Mouse (Mus musculus) forebrain, embryonic 16.5 days (tissue): ENCODE data around the gene Gcm1. TPM values are rescaled to one million over a fixed set of nuclear protein-coding genes. Genes with fewer than 3 reads are reported as not detected.

ENCODE experiments used
- ATAC-seq: fragments of 200-750 bp; cut with Nextera tagmentation; 2 replicates; pipeline ENCODE4 v1.8.0; 2017; ENCODE audit warnings: mild to moderate bottlenecking, moderate library complexity
- H3K27ac ChIP-seq: fragments of 300-500 bp; sonication (generic); 2 replicates; pipeline ENCODE4 v1.5.1; 2014; ENCODE audit warnings: low read length, control low read depth
- H3K27me3 ChIP-seq: fragments of 300-500 bp; sonication (generic); replicated peaks from 2 replicates; pipeline ENCODE4 v1.6.1; 2014; ENCODE audit warnings: low read length; ENCODE audit not compliant: control insufficient read depth, insufficient read depth
- H3K36me3 ChIP-seq: fragments of 300-500 bp; sonication (generic); 2 replicates; pipeline ENCODE4 v1.6.1; 2014; ENCODE audit not compliant: control insufficient read depth, insufficient read depth
- H3K4me1 ChIP-seq: fragments of 300-500 bp; sonication (generic); replicated peaks from 2 replicates; pipeline ENCODE4 v1.6.1; 2014; ENCODE audit warnings: low read length; ENCODE audit not compliant: control insufficient read depth, insufficient read depth
- H3K4me2 ChIP-seq: fragments of 300-500 bp; sonication (generic); 2 replicates; pipeline ENCODE4 v1.6.1; 2014; ENCODE audit warnings: mild to moderate bottlenecking, low read length, control low read depth
- H3K4me3 ChIP-seq: fragments of 300-500 bp; sonication (generic); replicated peaks from 2 replicates; pipeline ENCODE4 v1.5.1; 2014; ENCODE audit warnings: mild to moderate bottlenecking, low read length, control low read depth
- H3K9ac ChIP-seq: fragments of 300-500 bp; sonication (generic); replicated peaks from 2 replicates; pipeline ENCODE4 v1.6.1; 2014; ENCODE audit warnings: low read depth, low read length, control low read depth
- H3K9me3 ChIP-seq: fragments of 300-500 bp; sonication (generic); 2 replicates; pipeline ENCODE4 v1.6.1; 2016; ENCODE audit warnings: low read length; ENCODE audit not compliant: control insufficient read depth
- WGBS: fragments of 180-500 bp; shearing (Covaris S2); extraction: QIAGEN DNeasy Blood & Tissue Kit; methylation state at CpG from one replicate; pipeline ENCODE4 v1.1.7; 2014; 5-methylcytosine and 5-hydroxymethylcytosine counted together
- polyA plus RNA-seq: library from polyadenylated mRNA; unstranded; fragments of >200 nt; fragmentation: Nextera tagmentation; extraction: Ambion mirVana; gene quantifications from 2 replicates; pipeline ENCODE4 v1.2.1, GENCODE M21; 2015

Gcm1 gene
- polyA plus RNA-seq, 1 experiment from 2014 or later = not detected

- H3K4me1 ChIP-seq = no peaks in the 10 kb centered on the region
- H3K9me3 ChIP-seq = no peaks in the 10 kb centered on the region
- no peak overlapping the region for H3K4me2 ChIP-seq
- no peaks in the 10 kb centered on the region for H3K27me3 ChIP-seq
- H3K36me3 ChIP-seq = peaks cover 26% of the 10 kb centered on the region
- H3K4me3 ChIP-seq = no peak overlapping the region
- 91% methylated on average over 9 of the region's 9 CpGs for WGBS
- no peak overlapping the region for H3K27ac ChIP-seq
- H3K9ac ChIP-seq = no peak overlapping the region
- ATAC-seq = no peak
Measured at GRCm38 (mm10) chr9:78087751-78088150, 36.0 kb downstream of the Gcm1 start.

GRCm38 (mm10) chr9:78088521-78088920 lies 36.8 kb downstream of the Gcm1 start:
- Histone ChIP-seq H3K4me1 (no peaks in the 10 kb centered on the region), H3K27me3 (no peaks in the 10 kb centered on the region), H3K9me3 (no peaks in the 10 kb centered on the region), H3K36me3 (peaks cover 28% of the 10 kb centered on the region), H3K4me2 (no peak overlapping the region), H3K9ac (no peak overlapping the region), H3K4me3 (no peak overlapping the region), H3K27ac (no peak overlapping the region)
- WGBS = 68% methylated on average over 4 of the region's 4 CpGs
- ATAC-seq = no peak

- WGBS = 89% methylated on average over 7 of the region's 7 CpGs
- Histone ChIP-seq H3K36me3 (peaks cover 26% of the 10 kb centered on the region), H3K9me3 (no peaks in the 10 kb centered on the region), H3K9ac (no peak overlapping the region), H3K4me3 (no peak overlapping the region), H3K27me3 (no peaks in the 10 kb centered on the region), H3K27ac (no peak overlapping the region), H3K4me1 (no peaks in the 10 kb centered on the region), H3K4me2 (no peak overlapping the region)
- no peak for ATAC-seq
Measured at GRCm38 (mm10) chr9:78088971-78089370, 37.2 kb downstream of the Gcm1 start.

GRCm38 (mm10) chr9:78089906-78090305 lies 38.2 kb downstream of the Gcm1 start:
- no peak overlapping the region for H3K4me2 ChIP-seq
- no peak for ATAC-seq
- H3K4me1 ChIP-seq = no peaks in the 10 kb centered on the region
- H3K9ac ChIP-seq = no peak overlapping the region
- no peak overlapping the region for H3K4me3 ChIP-seq
- 89% methylated on average over 1 of the region's 1 CpGs for WGBS
- H3K9me3 ChIP-seq = no peaks in the 10 kb centered on the region
- H3K36me3 ChIP-seq = peaks cover 18% of the 10 kb centered on the region
- no peaks in the 10 kb centered on the region for H3K27me3 ChIP-seq
- H3K27ac ChIP-seq = no peak overlapping the region

GRCm38 (mm10) chr9:78090596-78090995 lies 38.9 kb downstream of the Gcm1 start:
- 94% methylated on average over 3 of the region's 3 CpGs for WGBS
- no peak overlapping the region for H3K27ac ChIP-seq
- ATAC-seq = no peak
- H3K4me2 ChIP-seq = no peak overlapping the region
- H3K9ac ChIP-seq = no peak overlapping the region
- no peaks in the 10 kb centered on the region for H3K27me3 ChIP-seq
- no peaks in the 10 kb centered on the region for H3K4me1 ChIP-seq
- H3K36me3 ChIP-seq = peaks cover 21% of the 10 kb centered on the region
- H3K4me3 ChIP-seq = no peak overlapping the region
- no peaks in the 10 kb centered on the region for H3K9me3 ChIP-seq

- Histone ChIP-seq H3K27ac (no peak overlapping the region), H3K4me1 (no peaks in the 10 kb centered on the region), H3K9me3 (no peaks in the 10 kb centered on the region), H3K4me2 (no peak overlapping the region), H3K4me3 (no peak overlapping the region), H3K9ac (no peak overlapping the region), H3K27me3 (no peaks in the 10 kb centered on the region), H3K36me3 (peaks cover 39% of the 10 kb centered on the region)
- WGBS = 95% methylated on average over 12 of the region's 12 CpGs
- ATAC-seq = no peak
Measured at GRCm38 (mm10) chr9:78095686-78096085, 44.0 kb downstream of the Gcm1 start.

- ATAC-seq = no peak
- 94% methylated on average over 5 of the region's 6 CpGs for WGBS
- Histone ChIP-seq H3K27ac (no peak overlapping the region), H3K4me2 (no peak overlapping the region), H3K36me3 (peaks cover 43% of the 10 kb centered on the region), H3K27me3 (no peaks in the 10 kb centered on the region), H3K4me3 (no peak overlapping the region), H3K9ac (no peak overlapping the region), H3K4me1 (no peaks in the 10 kb centered on the region), H3K9me3 (no peaks in the 10 kb centered on the region)
Measured at GRCm38 (mm10) chr9:78096376-78096775, 44.7 kb downstream of the Gcm1 start.

- 85% methylated on average over 5 of the region's 5 CpGs for WGBS
- Histone ChIP-seq H3K27me3 (no peaks in the 10 kb centered on the region), H3K4me2 (no peak overlapping the region), H3K4me1 (no peaks in the 10 kb centered on the region), H3K4me3 (no peak overlapping the region), H3K9ac (no peak overlapping the region), H3K9me3 (no peaks in the 10 kb centered on the region), H3K27ac (no peak overlapping the region), H3K36me3 (peaks cover 24% of the 10 kb centered on the region)
- ATAC-seq = no peak
Measured at GRCm38 (mm10) chr9:78100956-78101355, 49.2 kb downstream of the Gcm1 start.

- Histone ChIP-seq H3K4me1 (no peaks in the 10 kb centered on the region), H3K9ac (no peak overlapping the region), H3K4me2 (no peak overlapping the region), H3K27me3 (no peaks in the 10 kb centered on the region), H3K36me3 (peaks cover 22% of the 10 kb centered on the region), H3K27ac (no peak overlapping the region), H3K4me3 (no peak overlapping the region), H3K9me3 (no peaks in the 10 kb centered on the region)
- WGBS = 77% methylated on average over 4 of the region's 4 CpGs
- no peak for ATAC-seq
Measured at GRCm38 (mm10) chr9:78101431-78101830, 49.7 kb downstream of the Gcm1 start.

GRCm38 (mm10) chr9:78103965-78104560 lies 52.3 kb downstream of the Gcm1 start:
- H3K9me3 ChIP-seq = no peaks in the 10 kb centered on the region
- peaks cover 8% of the 10 kb centered on the region for H3K4me1 ChIP-seq
- H3K27ac ChIP-seq = no peak overlapping the region
- ATAC-seq = no peak
- H3K4me3 ChIP-seq = no peak overlapping the region
- WGBS = 92% methylated on average over 8 of the region's 8 CpGs
- peaks cover 10% of the 10 kb centered on the region; the same call in 1 of the 2 replicates for H3K36me3 ChIP-seq
- H3K4me2 ChIP-seq = no peak overlapping the region
- H3K9ac ChIP-seq = no peak overlapping the region
- H3K27me3 ChIP-seq = no peaks in the 10 kb centered on the region
